Mouse (Mus musculus) frontal cortex, postnatal 10 days (tissue): ENCODE measurements around the gene Pdgfb.

Experiments
- DNase-seq, 2 experiments: peaks; one replicate each; pipeline ENCODE4 v3.0.0; 2022; ENCODE audit warnings: low spot score in 2 of 2, mixed read lengths in 1 of 2

The Pdgfb gene

DNA sequence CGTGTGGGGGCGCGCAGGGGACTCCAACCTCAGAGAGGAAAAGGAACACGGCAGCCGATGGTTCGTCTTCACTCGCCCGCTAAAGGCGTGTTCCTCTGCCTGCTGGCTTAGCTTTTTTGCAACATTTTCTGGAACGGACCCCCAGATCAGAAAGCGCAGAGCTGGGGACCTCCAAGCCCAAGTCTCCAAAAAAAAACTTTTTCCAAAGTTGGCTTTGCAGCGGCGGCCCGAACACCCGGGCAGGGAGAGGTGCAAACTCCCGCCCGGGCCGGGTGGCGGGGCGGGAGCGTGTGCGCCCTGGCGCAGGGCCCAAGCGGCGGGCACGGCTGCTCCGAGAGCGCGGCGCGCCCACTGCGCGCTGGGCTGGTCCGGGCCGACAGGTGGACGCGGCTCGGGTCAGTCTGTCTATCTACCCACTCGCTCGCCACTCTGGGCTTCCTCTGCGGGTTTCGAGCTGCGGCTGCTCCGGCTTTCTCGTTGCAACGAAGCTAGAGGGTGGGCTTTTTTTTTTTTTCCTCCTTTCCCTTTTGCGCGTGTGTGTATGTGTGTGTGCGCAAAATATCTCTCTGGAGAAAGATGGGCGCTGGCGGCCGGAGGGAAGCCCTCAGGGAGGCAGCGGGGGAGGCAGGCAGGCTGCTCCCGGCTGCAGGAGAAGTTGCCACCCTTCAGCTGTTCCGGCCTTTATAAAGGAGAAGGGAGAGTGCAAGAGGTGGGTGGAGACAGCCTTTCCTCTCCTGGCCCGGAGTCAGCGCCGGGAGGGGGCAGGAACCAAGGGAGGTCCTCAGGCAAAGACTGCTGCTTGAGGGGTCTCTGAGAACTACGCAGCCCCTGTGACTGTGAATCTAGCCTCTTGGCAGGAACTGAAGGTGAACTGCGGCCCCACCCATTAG, at the start of gene Pdgfb:
Pdgfb (minus strand) TSS at position 657 of the 890 bp plus-strand sequence.
- peak; percentile 61 to 66 for DNase-seq

DNA sequence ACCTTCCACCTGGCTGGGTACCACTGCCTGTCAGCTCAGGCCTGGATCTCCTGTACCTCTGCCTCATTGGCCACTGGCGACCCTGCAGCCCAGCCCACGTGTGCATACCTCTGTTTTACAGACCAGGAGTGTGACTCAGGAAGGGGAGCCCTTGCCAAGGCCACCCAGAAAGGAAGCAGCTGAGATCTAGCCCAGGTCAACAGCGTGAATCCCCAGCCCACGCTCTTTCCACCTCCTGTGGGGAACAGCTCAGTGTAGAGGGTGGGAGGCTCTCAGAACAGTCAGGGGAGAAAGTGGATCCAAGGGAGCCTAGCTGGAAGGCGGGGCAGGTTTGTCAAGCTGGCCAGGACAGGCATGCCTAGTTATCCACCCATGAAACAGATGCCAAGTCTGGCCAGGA, 48.0 kb upstream of the Pdgfb start:
- DNase-seq = no peak

DNA sequence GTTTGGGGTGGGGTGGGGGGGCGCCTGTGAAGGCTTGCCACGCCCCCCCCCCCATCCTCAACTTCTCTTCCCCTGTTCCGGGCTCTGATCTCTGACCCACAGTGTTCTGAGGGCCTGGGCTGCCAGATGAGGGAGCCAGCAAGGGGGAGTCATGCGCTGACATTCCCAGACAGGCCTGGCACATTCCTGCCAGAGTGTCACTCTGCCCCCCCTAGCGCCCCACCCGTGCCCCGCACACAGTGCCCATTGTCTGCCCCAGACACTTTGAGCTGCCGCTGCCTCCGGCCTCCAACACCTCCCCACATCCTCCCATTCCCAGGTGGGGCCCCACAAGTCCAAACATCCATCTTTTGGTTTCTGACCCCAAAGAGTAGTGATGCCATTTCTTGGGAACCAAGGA, 47.6 kb upstream of the Pdgfb start:
- no peak for DNase-seq

DNA sequence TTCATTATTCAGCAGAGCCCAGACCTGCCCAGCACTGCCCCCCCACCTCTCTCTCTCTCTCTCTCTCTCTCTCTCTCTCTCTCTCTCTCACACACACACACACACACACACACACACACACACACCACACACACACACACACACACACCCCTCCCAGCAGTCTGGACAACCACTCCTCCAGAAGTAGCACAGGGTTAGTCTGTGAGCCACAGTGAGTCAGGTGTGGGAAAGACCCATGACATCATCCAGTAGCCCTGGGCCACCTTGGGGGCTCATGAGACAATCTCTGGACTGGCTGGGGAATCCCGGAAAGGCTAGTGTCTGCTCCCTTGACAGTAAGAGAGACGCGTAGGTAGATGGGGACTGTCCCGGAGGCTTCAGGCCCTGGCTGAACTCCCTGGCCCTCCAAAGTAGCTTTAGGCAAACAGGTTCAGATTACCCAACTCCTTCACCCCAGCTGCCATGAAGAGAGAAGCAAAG, 46.3 kb upstream of the Pdgfb start:
- DNase-seq = no peak

DNA sequence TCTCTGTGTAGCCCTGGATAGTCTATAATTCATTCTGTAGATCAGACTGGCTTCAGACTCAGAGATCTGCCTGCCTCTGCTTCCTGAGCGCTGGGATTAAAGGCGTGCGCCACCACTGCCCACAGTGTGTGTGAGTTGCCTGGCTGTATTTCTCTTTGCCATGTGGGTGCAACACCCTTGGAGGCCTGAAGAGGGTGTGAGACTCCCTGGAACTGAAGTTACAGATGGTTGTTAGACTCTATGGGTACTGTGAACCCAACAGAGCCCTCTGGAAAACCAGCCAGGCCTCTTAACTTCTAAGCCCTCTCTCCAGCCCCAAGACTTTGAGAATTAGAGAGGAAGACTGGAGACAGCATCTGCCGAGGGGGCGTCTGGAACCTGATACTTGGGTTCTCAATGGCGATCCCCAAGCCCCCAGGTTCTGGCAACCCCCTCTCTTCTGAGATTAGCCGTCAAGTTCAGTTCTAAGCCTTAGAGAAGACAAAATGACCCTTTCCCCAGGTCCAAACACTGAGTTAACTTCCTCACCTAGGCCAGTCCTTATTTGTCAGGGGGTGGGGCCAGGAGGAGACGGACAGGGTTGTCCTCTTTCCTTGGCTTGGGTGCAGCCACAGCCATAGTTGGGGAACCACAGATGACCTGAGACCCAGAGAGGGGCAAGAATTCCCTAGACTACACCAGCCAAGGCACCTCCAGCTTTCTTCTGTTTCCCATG, 45.7 kb upstream of the Pdgfb start:
- no peak for DNase-seq

DNA sequence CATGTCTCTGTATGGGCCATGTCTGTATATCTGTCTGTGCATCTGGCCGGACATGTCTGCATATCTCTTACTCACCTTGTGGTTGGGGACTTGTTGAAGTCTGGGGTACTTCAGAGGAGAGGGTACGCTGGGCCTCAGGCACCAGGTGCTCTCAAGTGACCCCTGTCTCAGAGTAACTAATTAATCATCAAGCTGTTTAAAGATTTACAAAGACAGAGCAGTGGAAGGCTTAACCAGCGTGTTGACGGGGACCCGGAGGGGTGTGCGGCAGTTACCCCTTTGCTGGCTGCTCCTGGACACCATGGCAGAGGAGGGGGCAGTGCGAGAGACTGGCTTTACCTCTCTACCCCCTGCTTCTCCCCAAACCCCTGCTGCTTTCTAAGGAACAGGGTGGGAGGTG, 44.8 kb upstream of the Pdgfb start:
- DNase-seq = no peak

DNA sequence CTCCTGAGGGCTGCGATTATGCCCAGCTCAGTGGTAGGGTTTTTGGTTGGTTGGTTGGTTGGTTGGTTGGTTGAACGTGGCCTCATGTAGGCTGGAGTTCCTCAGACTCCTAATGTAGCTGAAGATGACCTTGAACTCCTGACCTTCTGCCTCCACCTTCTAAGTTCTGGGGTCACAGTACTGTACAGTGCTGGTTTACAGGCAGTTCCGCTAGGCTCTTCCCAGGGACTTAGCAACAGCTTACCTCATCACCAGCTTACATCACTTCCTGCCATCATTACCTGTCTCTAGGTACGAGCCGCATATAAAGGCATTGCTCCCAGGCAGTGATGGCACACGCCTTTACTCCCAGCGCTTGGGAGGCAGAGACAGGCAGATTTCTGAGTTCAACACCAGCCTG, 43.4 kb upstream of the Pdgfb start:
- no peak for DNase-seq

DNA sequence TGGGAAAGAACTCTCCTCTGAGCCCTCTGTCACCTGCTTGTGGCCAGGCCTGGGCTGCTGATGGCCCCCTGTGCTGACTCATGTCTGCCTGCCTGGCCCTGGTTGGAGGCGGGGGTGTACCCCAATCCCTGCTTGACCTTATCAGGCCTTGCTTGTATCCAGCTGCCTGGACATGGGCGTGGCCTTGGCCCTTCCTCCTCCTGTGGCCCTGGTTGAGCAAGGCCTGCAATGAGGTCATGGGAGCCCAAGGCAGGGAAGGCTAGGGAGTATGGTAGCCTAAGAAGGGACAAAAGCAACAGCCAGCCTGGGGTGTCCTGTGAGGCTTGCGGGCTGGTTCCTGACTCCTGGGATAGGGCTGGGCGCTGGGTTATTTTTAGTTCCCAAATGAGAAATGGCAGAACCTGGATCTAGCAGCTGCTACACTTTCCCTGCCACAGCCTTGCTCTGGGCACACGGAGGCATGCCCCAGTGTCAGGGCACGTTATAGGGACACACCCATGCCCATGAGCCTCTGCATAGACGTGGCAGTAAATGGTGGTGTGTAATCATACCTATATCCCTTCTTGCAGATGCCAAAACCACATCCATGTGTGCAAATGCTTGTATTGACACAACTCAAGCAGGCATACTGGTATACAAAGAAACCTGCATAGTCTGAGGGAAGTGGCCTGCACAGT, 39.4 kb upstream of the Pdgfb start:
- no peak for DNase-seq

DNA sequence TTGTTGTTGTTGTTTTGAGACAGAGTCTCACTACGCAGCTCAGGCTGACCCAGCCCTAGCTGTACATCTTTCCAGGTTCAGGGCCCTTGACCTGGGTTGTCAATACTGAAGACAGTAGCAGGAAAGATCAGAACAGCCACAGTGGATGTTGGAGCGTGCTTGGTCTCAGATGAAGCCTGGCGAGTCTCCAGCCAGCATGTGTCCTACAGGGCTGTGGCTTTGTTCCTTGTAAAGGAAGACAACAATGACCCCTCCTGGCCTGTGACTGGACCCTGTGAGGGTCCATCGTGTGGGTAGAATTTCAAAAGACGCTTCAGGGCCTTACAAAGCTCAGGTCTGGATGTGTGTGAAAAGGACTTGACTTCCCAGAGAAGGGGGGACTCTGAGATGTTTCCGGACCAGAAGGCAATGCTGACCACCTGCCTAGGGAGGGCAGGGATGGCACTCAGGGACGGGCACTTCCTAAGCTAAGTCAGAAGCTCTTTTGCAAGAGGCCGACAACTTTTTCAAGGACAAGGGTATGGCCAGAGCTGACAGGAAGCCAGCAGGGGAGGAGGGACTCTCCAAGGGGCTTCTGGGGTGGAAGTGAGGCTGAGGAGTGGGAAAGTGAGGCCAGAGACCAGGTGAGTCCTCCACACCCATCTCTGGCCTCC, 38.7 kb upstream of the Pdgfb start:
- no peak for DNase-seq

DNA sequence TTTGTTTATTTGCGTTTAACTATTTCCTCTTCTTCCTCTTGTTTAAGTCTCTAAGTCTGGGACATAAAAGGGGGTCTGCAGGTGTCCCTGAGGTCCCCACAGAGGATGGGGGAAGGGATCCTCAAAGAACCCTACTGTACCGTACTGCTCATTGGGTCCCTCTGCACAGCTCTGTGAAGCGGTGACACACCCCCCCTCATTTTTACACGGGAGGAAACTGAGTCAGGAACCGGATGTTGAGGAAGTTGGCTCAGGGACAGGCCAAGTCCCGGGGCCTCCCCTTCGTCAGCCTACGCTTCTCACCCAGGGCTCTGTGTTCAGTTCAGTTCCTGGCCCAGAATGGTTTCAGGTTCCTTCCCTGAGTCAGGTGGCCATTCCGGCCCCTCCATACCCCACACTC, 37.0 kb upstream of the Pdgfb start:
- no peak for DNase-seq

DNA sequence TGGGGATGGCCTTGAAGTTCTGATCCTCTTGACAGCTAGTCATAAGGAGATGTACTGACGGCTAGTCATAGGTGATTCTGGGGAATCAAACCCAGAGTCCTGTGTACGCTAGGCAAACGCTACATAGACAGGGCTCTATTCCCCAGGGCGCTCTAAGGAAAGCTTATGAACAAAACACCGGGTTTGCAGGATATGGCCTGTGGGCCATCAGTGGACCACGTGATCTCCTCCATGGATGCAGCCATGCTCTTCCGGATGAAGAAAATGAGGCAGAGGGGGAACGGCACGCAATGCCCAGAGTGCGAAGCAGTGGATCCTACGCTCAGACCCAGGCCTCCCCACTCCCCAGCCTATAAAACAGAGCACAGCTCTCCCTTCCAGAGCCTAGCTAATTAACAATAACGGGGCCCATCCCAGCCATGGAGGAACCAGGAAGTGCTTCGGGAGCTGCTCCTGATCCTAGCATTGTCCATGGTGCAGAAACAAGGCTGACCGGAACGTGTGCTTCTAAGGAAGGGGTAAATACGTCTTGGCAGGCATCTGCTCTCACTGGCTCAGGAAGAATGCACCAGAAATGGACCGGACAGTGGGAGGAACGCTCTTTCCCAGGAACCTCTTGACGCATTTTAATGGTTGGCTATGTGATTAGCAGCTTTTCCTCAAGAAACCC, 36.5 kb upstream of the Pdgfb start:
- no peak for DNase-seq

DNA sequence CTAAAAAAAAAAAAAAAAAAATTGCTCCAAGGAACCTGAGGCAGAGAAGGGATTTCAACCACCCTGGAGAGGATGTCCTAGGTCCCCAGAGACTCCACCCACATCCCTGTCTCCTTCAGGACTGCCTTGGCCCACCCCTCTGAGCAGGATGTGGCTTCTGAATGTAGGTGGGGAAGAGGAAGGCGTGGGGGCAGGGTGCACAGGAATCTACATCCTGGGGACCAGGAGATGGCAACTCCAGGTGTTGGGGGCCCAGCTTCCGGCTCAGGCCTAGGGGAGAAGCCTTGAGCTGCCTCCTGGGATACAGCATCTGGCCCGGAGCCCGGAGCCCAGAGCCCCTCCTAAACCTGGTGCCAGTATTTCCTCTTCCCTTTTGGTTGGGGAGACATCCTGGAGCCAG, 35.3 kb upstream of the Pdgfb start:
- no peak for DNase-seq

DNA sequence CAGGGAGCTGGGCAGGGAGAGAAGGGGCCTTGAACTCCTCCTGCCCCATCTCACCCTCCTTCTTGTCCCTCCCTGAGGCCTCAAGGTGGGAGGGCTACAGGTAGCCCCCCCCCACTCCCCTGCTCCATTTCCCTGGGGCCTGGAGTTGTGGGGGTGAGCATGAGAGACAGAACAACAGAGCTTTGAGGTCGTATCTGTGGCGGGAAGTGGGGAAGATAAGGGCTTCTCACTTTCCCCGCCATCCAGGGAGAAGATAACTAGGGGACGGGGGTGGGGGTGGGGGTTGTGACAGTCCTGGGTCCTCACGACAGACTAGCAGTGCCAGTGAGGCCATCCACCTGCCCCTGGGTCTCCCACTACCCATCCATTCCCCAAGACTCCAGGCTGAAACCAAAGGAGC, 33.2 kb upstream of the Pdgfb start:
- DNase-seq = no peak

DNA sequence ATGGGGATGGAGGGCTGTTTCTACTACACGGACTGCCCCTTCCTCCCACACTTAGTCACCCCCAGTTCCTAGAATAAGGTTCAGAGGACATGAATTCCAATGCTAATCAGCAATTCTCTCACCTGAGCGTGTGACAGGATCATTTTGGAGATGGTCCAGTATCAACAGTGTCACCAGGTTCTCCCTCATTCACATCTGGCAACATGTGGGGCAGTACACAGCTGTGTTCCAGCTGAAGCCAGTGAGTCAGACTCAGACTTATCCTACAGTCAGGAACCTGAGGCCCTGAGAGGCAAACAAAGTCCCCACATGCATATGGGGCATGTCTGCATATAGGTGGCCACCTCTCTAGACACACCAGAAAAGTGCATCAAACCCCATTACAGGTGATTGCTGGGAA, 32.5 kb upstream of the Pdgfb start:
- no peak for DNase-seq

DNA sequence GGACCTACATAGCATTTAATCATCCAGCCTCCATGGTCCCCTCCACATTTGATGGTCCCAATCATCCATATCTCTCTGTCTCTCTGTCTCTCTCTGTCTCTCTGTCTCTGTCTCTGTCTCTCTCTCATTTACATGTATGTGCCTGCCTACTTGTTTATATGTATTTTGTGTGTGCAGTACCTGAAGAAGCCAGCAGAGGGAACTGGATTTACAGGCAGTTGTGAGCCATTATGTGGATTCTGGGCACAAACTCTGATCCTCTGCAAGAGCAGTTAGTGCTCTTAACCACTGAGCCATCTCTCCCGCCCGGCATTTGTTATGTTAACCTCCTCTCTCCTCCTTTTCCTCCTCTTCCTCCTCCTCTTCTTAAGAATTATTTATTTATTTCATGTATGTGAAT, 31.0 kb upstream of the Pdgfb start:
- no peak for DNase-seq

DNA sequence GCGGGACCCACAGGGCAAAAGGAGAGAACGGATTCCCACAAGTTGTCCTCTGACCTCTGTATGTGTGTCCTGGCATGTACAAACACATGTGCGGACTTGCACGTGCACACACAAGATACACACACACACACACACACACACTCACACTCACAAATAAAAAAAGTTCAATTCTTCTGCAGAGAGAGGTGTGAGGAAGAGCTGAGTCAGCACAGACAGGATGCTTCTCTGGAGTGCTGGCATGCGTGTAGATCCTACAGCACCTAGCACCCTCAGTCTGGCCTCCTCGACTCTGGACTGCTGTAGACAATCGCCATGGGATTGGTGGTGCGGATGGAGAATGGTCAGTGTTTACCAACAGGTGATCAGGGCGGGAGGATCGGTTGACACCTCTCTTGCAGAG, 29.5 kb upstream of the Pdgfb start:
- no peak for DNase-seq

DNA sequence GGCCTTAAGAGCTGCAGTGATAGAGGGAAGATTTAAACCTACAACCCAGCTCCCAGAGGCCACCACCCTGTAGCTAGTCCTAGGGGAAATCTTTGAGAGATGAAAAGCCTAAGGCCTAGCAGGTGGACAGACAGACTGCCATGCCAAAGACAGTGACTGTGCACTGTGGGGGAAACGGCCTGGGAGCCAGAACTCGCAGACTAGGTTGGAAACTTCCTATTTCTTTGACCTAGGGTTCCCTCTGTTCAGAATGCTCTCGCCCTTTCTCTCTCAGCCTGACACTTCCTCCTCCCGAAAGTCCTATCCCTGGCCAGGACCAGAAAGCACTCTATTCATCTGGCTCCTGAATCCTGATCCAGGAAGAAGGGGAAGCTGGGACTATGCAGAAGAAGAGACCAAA, 27.4 kb upstream of the Pdgfb start:
- no peak for DNase-seq

DNA sequence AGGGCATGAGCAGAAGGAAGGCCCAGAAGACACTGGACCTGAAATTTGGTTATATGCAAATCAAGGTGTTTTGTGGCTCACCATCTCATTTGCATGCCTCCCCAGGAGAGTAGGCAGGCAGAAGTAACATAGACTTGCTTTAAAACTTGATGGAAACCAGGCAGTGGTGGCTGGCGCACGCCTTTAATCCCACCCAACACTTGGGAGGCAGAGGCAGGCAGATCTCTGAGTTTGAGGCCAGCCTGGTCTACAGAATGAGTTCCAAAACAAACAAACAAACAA, 23.3 kb upstream of the Pdgfb start:
- DNase-seq = no peak

DNA sequence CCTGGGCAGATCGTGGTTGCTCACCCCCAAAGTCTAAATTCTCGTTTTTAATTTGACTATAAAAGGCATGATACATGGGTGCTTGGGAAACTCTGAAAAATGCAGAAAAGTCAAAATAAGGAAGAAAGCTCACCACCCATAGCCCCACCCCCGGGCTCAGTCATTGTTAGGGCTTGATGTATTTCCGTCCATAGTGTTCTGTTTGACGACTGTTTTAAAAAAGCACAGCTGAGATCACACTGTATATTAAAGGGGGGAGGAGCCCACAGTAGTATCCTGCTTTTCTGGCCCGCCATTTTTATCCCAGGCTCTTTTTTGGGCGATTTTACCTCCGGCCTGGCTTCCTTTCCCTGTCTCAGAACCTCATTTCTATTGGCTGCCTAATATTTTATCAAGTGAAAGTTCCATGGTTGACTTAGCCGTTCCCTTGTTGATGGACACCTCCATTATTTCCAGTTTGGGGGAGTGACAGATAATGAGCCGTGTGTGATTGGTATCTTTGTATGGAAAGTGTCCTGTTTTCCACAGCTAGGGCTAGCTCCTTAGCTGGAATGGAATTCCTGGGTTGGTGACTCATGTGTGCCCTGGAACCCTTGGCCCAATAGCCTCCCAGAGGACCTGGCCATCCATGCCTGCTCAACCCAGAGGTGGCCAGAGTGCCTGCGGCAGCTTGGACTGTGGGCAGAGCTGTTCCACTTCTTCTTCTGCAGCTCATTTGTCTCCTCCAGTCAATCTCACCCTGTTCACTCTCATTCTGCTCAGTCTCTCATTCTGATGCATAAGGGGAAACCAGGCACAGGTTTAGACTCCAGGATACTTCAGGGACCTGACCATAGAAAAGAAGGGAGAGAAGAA, 22.7 kb upstream of the Pdgfb start:
- no peak for DNase-seq

DNA sequence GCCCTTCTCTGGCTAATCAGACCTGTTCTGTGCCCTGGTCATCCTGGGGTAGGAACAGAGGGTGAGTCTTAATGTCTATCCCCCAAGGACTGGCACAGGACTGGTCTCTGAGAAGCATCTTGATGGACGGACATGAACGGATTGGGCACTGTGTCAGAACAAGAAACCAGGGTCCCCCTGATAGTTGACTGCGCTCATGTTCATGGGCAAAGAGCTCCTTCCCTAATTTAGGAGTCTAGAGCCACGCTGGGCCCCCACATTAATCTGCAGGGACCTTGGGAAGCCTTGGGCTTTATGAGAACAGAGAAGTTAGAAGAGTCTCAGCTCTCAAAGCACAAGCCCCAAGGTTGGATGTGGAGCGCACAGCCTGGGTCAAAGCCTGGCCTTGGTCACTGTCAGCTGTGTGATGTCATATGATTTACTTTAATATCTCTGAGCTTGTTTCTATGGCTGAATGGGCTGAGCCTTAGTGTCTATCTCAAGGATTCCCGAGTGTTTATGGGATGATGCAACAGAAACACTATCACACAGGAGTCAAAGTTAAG, 20.6 kb upstream of the Pdgfb start:
- no peak for DNase-seq

DNA sequence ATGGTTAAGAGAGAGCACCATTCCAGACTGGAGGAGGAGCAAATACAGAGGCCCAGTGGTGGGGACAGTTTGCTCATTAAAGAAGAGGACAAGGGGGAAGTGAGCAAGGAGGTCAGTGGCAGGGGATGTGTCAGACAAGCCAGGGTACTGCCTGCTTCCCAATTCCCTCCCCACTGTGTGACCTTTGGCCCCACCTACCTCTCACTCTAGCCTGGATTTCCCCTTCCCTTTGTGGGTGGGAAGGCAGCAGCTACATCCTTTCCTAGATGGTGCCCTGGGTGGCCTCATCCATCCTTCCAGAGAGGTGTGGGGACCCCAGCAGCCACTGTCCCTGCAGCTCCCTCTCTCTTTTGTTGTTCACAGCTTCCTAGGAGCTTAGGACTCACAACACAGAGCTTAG, 20.1 kb upstream of the Pdgfb start:
- no peak for DNase-seq
